Mouse (Mus musculus) bone marrow macrophage, adult 2 months (primary cell): ENCODE measurements around the gene Tspan4.

Experiments
- CTCF ChIP-seq: IDR thresholded peaks from 2 replicates; pipeline ENCODE4 v1.5.1; 2012; ENCODE audit warnings: low read depth, mild to moderate bottlenecking, low read length, moderate library complexity
- POLR2A ChIP-seq: IDR thresholded peaks from 2 replicates; pipeline ENCODE4 v1.6.1; 2012; ENCODE audit warnings: mild to moderate bottlenecking, low read depth, low read length, borderline replicate concordance

GRCm38 (mm10) chr7:141470637-141470944 is 4.4 kb upstream of the Tspan4 start:
- TF ChIP-seq POLR2A (no peak), CTCF (no peak)
